Mouse (Mus musculus): Measurements from ENCODE around the gene Rita1. TPM values are rescaled to one million over a fixed set of nuclear protein-coding genes. Genes with fewer than 3 reads are reported as not detected.
A peak's percentile ranks its signal among the peaks of the same experiment; 100 is the strongest.

The Rita1 gene
- polyA plus RNA-seq, 1 experiment: 13.0 TPM

DNA sequence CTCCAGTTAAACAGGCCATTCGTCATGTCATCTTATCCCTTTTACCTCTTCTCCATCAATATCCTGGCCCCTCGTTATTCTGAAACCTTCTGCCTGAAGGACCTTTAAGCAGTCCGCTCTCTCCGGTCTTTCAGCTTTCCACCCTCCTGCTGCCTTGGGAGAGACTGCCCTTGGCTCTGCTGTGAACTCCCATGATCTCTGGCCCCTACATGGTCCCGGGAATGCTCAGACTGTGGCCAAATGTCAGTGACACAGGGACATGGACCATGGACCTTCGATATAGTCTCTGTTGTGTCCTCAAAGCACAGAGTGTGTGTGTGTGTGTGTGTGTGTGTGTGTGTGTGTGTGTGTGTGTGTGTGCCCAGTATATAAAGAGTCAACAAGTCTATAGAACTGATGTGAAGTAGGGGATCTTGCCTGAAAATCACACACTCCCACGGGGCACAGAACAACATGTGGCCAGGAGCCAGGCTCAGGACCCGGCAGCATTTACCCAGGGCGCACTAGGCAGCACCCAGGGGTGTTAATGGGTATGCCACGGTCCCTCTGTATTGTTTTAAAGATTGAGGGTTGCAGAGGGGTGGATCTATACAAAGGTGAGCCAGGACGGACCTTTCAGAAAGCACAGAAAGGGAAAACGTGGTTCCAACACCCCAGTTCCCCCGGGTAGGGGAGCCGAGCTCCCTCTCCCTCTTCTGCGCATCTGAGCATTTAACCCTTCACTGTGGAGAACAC is 47.1 kb downstream of the Rita1 start:
- Histone ChIP-seq H3K4me1 (ENCODE audit: control insufficient read depth, insufficient read depth, low read length) (no peaks in the 10 kb centered on the region), H3K27ac (ENCODE audit: insufficient read depth, low read length) (no peak overlapping the region), H3K9ac (ENCODE audit: low read depth, poor library complexity, severe bottlenecking) (no peak overlapping the region), H3K36me3 (ENCODE audit: control insufficient read depth, insufficient read depth, low read length, poor library complexity, severe bottlenecking) (no peaks in the 10 kb centered on the region), H3K27me3 (ENCODE audit: control insufficient read depth, insufficient read depth, low read length, poor library complexity, severe bottlenecking) (no peaks in the 10 kb centered on the region), H3K4me3 (ENCODE audit: low read depth, low read length) (no peak overlapping the region), H3K9me3 (replicated peaks; ENCODE audit: control insufficient read depth, insufficient read depth, low read length, poor library complexity, severe bottlenecking) (no peaks in the 10 kb centered on the region)
- TF ChIP-seq CTCF (IDR thresholded peaks at IDR 0.05; ENCODE audit: low read depth, low read length): no peak
- no peak for TF ChIP-seq EP300 (IDR thresholded peaks at IDR 0.05; ENCODE audit: insufficient read depth, low read depth, low read length)
- TF ChIP-seq POLR2A (IDR thresholded peaks at IDR 0.05; ENCODE audit: insufficient read depth, low read length): no peak

DNA sequence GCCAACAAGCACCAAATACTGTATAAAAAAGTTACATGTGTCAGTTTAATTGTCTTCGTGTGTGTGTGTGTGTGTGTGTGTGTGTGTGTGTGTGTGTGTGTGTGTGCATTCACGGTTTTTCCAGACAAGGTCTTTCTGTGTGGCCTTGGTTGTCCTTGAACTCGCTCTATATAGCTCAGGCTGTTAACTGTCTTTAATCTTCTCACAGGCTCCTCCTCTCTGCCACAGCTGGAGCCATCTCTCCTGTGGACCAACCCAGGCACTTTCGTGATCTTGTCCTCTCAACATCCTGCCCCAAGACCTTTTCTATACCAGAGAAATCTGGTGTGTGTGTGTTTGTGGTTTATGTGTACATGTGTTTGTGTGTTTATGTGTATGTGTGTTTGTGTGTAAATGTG is 48.5 kb downstream of the Rita1 start:
- Histone ChIP-seq H3K27me3 (ENCODE audit: control insufficient read depth, insufficient read depth, low read length, poor library complexity, severe bottlenecking) (no peaks in the 10 kb centered on the region), H3K27ac (ENCODE audit: insufficient read depth, low read length) (peak overlapping the region; percentile 74), H3K9me3 (replicated peaks; ENCODE audit: control insufficient read depth, insufficient read depth, low read length, poor library complexity, severe bottlenecking) (no peaks in the 10 kb centered on the region), H3K4me3 (ENCODE audit: low read depth, low read length) (no peak overlapping the region), H3K9ac (ENCODE audit: low read depth, poor library complexity, severe bottlenecking) (no peak overlapping the region), H3K36me3 (ENCODE audit: control insufficient read depth, insufficient read depth, low read length, poor library complexity, severe bottlenecking) (no peaks in the 10 kb centered on the region), H3K4me1 (ENCODE audit: control insufficient read depth, insufficient read depth, low read length) (no peaks in the 10 kb centered on the region)
- TF ChIP-seq EP300 (IDR thresholded peaks at IDR 0.05; ENCODE audit: insufficient read depth, low read depth, low read length): no peak
- TF ChIP-seq CTCF (IDR thresholded peaks at IDR 0.05; ENCODE audit: low read depth, low read length): no peak
- TF ChIP-seq POLR2A (IDR thresholded peaks at IDR 0.05; ENCODE audit: insufficient read depth, low read length): no peak

DNA sequence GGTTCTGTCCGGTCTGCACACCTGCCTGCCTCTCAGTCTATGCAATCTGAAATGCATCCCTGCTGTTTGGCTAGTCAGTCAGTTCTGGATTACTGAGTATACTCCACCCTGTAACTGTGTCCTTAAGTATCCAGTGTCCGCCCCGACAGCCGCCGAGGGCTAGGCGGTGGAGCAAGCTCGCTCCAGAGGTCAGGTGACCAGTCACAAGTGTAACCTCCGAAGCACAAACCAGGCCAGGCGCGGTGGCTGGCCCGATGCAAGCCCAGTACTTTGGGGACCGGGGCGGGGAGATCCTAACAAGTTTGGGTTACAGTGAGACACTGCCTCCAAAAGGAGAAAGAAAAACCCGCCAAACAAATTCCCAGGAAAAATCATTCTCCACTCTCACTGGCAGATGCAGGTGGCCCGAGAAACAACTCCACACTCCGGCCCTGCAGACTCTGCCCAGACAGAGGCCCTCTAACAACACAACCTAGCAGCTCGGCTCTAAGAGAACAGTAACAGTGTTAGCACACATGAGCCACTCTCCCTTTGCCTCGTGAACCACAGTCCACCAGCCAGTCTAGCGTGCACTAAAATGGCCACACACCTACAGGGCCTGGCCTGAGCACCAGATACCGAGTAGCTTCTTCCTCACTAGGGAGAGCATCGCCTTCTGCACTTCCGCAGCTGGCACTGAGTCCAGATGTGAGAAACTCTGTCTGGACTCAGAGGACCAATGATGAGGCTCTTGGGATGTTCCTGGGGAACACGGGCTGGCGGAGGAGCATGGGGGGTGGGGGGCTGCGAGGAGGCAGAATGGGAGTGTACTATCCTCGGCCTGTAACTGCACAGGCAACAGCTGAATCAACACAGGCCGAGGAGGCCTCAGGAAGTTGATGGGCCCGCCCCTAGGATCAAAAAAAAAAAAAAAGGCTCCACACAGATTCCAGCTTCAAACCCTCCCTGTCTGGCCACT is 49.2 kb downstream of the Rita1 start:
- no peaks in the 10 kb centered on the region for H3K36me3 ChIP-seq (ENCODE audit: control insufficient read depth, insufficient read depth, low read length, poor library complexity, severe bottlenecking)
- H3K27ac ChIP-seq (ENCODE audit: insufficient read depth, low read length): peak overlapping the region; percentile 74
- H3K27me3 ChIP-seq (ENCODE audit: control insufficient read depth, insufficient read depth, low read length, poor library complexity, severe bottlenecking): no peaks in the 10 kb centered on the region
- peak overlapping the region; percentile 16 for H3K4me3 ChIP-seq (ENCODE audit: low read depth, low read length)
- peak overlapping the region; percentile 55 for H3K9ac ChIP-seq (ENCODE audit: low read depth, poor library complexity, severe bottlenecking)
- H3K4me1 ChIP-seq (ENCODE audit: control insufficient read depth, insufficient read depth, low read length): no peaks in the 10 kb centered on the region
- H3K9me3 ChIP-seq (replicated peaks; ENCODE audit: control insufficient read depth, insufficient read depth, low read length, poor library complexity, severe bottlenecking): no peaks in the 10 kb centered on the region
- TF ChIP-seq CTCF (IDR thresholded peaks at IDR 0.05; ENCODE audit: low read depth, low read length) (no peak), POLR2A (IDR thresholded peaks at IDR 0.05; ENCODE audit: insufficient read depth, low read length) (no peak), EP300 (IDR thresholded peaks at IDR 0.05; ENCODE audit: insufficient read depth, low read depth, low read length) (peak; percentile 74; the same call in 1 of the 2 replicates)

DNA sequence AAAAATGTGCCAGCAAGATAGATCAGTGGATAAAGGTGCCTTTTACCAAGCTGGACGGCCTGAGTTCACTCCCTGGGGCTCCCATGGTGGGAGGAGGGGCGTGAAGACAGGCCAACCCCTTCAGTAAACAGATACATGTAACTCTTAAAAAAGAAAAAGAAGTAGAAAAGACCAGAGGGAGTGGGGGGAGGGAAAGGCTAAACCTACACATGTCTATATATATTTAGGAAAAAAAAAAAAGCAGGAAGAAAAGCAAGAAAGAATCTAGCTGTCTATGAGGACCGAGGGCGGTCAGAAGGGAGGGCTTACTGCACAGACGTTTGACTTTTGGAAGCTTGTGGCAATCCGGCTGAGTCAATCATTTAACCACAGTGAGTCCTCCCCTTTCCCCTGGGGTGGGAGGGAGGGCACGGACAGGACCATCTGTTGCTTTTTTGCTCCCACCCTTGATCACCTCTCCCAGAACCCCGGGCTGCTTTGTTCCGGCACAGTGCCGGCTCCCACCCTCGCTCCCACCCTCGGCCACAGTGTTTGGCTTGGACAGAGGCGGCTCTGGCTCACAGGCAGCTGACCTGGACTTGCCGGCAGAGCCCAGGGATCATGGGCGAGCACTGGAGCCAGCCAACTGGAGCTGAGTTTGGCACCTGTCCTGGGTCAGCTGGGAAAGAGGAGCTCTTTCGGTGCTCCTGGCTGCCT is 51.6 kb downstream of the Rita1 start:
- Histone ChIP-seq H3K9ac (ENCODE audit: low read depth, poor library complexity, severe bottlenecking) (no peak overlapping the region), H3K4me3 (ENCODE audit: low read depth, low read length) (no peak overlapping the region), H3K27me3 (ENCODE audit: control insufficient read depth, insufficient read depth, low read length, poor library complexity, severe bottlenecking) (no peaks in the 10 kb centered on the region), H3K27ac (ENCODE audit: insufficient read depth, low read length) (no peak overlapping the region), H3K4me1 (ENCODE audit: control insufficient read depth, insufficient read depth, low read length) (no peaks in the 10 kb centered on the region), H3K9me3 (replicated peaks; ENCODE audit: control insufficient read depth, insufficient read depth, low read length, poor library complexity, severe bottlenecking) (no peaks in the 10 kb centered on the region), H3K36me3 (ENCODE audit: control insufficient read depth, insufficient read depth, low read length, poor library complexity, severe bottlenecking) (no peaks in the 10 kb centered on the region)
- no peak for TF ChIP-seq CTCF (IDR thresholded peaks at IDR 0.05; ENCODE audit: low read depth, low read length)
- no peak for TF ChIP-seq EP300 (IDR thresholded peaks at IDR 0.05; ENCODE audit: insufficient read depth, low read depth, low read length)
- no peak for TF ChIP-seq POLR2A (IDR thresholded peaks at IDR 0.05; ENCODE audit: insufficient read depth, low read length)

DNA sequence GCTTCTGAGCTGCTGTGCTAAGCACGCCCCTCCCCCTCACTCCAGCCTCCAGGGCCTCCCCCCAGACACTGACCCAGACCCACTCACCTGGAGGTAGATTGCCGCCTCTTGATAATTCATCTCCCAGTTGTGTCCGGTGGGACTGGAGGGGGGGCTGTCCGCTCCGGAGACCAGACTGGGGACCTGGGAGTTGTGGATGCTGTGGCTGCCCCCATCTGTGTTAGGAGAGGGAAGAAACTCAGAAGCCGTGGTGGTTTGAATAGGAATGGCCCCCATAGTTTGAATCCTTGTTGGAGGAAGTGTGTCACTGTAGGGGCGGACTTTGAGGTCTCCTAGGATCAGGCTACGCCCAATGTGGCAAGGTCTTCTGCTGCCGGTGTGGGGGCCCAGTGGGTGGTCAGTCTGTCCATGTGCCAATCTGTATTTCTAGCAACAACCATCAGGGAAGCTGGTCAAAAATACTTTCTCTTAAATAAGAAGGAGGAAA is 52.2 kb downstream of the Rita1 start:
- no peak overlapping the region for H3K4me3 ChIP-seq (ENCODE audit: low read depth, low read length)
- no peaks in the 10 kb centered on the region for H3K36me3 ChIP-seq (ENCODE audit: control insufficient read depth, insufficient read depth, low read length, poor library complexity, severe bottlenecking)
- H3K27ac ChIP-seq (ENCODE audit: insufficient read depth, low read length): no peak overlapping the region
- no peak overlapping the region for H3K9ac ChIP-seq (ENCODE audit: low read depth, poor library complexity, severe bottlenecking)
- H3K27me3 ChIP-seq (ENCODE audit: control insufficient read depth, insufficient read depth, low read length, poor library complexity, severe bottlenecking): no peaks in the 10 kb centered on the region
- TF ChIP-seq EP300 (IDR thresholded peaks at IDR 0.05; ENCODE audit: insufficient read depth, low read depth, low read length) (no peak), POLR2A (IDR thresholded peaks at IDR 0.05; ENCODE audit: insufficient read depth, low read length) (no peak), CTCF (IDR thresholded peaks at IDR 0.05; ENCODE audit: low read depth, low read length) (no peak)
- no peaks in the 10 kb centered on the region for H3K9me3 ChIP-seq (replicated peaks; ENCODE audit: control insufficient read depth, insufficient read depth, low read length, poor library complexity, severe bottlenecking)
- H3K4me1 ChIP-seq (ENCODE audit: control insufficient read depth, insufficient read depth, low read length): no peaks in the 10 kb centered on the region
